Mouse (Mus musculus): ENCODE measurements around the gene Ubr7.

The Ubr7 gene

GRCm38 (mm10) chr12:102757689-102758402 is at the start of gene Ubr7, which contains the start of the genes Gm28051 and Gon7:
Ubr7 (plus strand) TSS chr12:102757967.
Gm28051 (minus strand) TSS chr12:102757765.
Gon7 (minus strand) TSS chr12:102757803.
- peak; percentile 89 for DNase-seq (ENCODE audit: extremely low read depth, low read depth)

- no peak for DNase-seq (ENCODE audit: extremely low read depth, low read depth)
These were observed 49.5 kb upstream of the Ubr7 start for GRCm38 (mm10) chr12:102708220-102708619.

- no peak for DNase-seq (ENCODE audit: extremely low read depth, low read depth)
These were observed 47.9 kb upstream of the Ubr7 start for GRCm38 (mm10) chr12:102709896-102710295.

- no peak for DNase-seq (ENCODE audit: extremely low read depth, low read depth)
These were observed 46.9 kb upstream of the Ubr7 start for GRCm38 (mm10) chr12:102710851-102711375.

- no peak for DNase-seq (ENCODE audit: extremely low read depth, low read depth)
These were observed 44.5 kb upstream of the Ubr7 start for GRCm38 (mm10) chr12:102713153-102713865.

- no peak for DNase-seq (ENCODE audit: extremely low read depth, low read depth)
These were observed 43.7 kb upstream of the Ubr7 start for GRCm38 (mm10) chr12:102714116-102714515.

GRCm38 (mm10) chr12:102714654-102715395 is 42.9 kb upstream of the Ubr7 start:
- DNase-seq (ENCODE audit: extremely low read depth, low read depth): no peak

- no peak for DNase-seq (ENCODE audit: extremely low read depth, low read depth)
These were observed 38.0 kb upstream of the Ubr7 start for GRCm38 (mm10) chr12:102719552-102720315.

GRCm38 (mm10) chr12:102722451-102722850 is 35.3 kb upstream of the Ubr7 start:
- DNase-seq (ENCODE audit: extremely low read depth, low read depth): no peak

- no peak for DNase-seq (ENCODE audit: extremely low read depth, low read depth)
These were observed 34.8 kb upstream of the Ubr7 start for GRCm38 (mm10) chr12:102722966-102723365.

GRCm38 (mm10) chr12:102723861-102724260 is 33.9 kb upstream of the Ubr7 start:
- no peak for DNase-seq (ENCODE audit: extremely low read depth, low read depth)

- DNase-seq (ENCODE audit: extremely low read depth, low read depth): no peak
These were observed 32.6 kb upstream of the Ubr7 start for GRCm38 (mm10) chr12:102725146-102725545.

- no peak for DNase-seq (ENCODE audit: extremely low read depth, low read depth)
These were observed 32.0 kb upstream of the Ubr7 start for GRCm38 (mm10) chr12:102725761-102726175.

- peak; percentile 92 for DNase-seq (ENCODE audit: extremely low read depth, low read depth)
These were observed 27.6 kb upstream of the Ubr7 start for GRCm38 (mm10) chr12:102729855-102730797.

GRCm38 (mm10) chr12:102730798-102731619 is 26.8 kb upstream of the Ubr7 start:
- no peak for DNase-seq (ENCODE audit: extremely low read depth, low read depth)

GRCm38 (mm10) chr12:102733381-102733780 is 24.4 kb upstream of the Ubr7 start:
- DNase-seq (ENCODE audit: extremely low read depth, low read depth): peak; percentile 52

GRCm38 (mm10) chr12:102739096-102739495 is 18.7 kb upstream of the Ubr7 start:
- no peak for DNase-seq (ENCODE audit: extremely low read depth, low read depth)

- peak; percentile 25 for DNase-seq (ENCODE audit: extremely low read depth, low read depth)
These were observed 17.5 kb upstream of the Ubr7 start for GRCm38 (mm10) chr12:102740285-102740684.

- no peak for DNase-seq (ENCODE audit: extremely low read depth, low read depth)
These were observed 15.7 kb upstream of the Ubr7 start for GRCm38 (mm10) chr12:102742056-102742455.
